Mouse (Mus musculus): ENCODE data around the gene Leng8.

- TF ChIP-seq POLR2A (IDR thresholded peaks at IDR 0.05; ENCODE audit: borderline replicate concordance, control insufficient read depth, low read depth, low read length): no peak
- no peak for TF ChIP-seq CTCF (IDR thresholded peaks at IDR 0.05; ENCODE audit: control insufficient read depth, insufficient read depth, low read length)
Measured at GRCm38 (mm10) chr7:4132998-4133397, 3.8 kb upstream of the Leng8 start.
